Mouse (Mus musculus) forebrain, embryonic 16.5 days (tissue): ENCODE measurements around the gene Mrpl4. TPM values are rescaled to one million over a fixed set of nuclear protein-coding genes. Genes with fewer than 3 reads are reported as not detected.

Experiments used
- ATAC-seq: fragments of 200-750 bp; cut with Nextera tagmentation; 2 replicates; pipeline ENCODE4 v1.8.0; 2017; ENCODE audit warnings: mild to moderate bottlenecking, moderate library complexity
- H3K27ac ChIP-seq: fragments of 300-500 bp; sonication (generic); 2 replicates; pipeline ENCODE4 v1.5.1; 2014; ENCODE audit warnings: low read length, control low read depth
- H3K27me3 ChIP-seq: fragments of 300-500 bp; sonication (generic); replicated peaks from 2 replicates; pipeline ENCODE4 v1.6.1; 2014; ENCODE audit warnings: low read length; ENCODE audit not compliant: control insufficient read depth, insufficient read depth
- H3K36me3 ChIP-seq: fragments of 300-500 bp; sonication (generic); 2 replicates; pipeline ENCODE4 v1.6.1; 2014; ENCODE audit not compliant: control insufficient read depth, insufficient read depth
- H3K4me1 ChIP-seq: fragments of 300-500 bp; sonication (generic); replicated peaks from 2 replicates; pipeline ENCODE4 v1.6.1; 2014; ENCODE audit warnings: low read length; ENCODE audit not compliant: control insufficient read depth, insufficient read depth
- H3K4me2 ChIP-seq: fragments of 300-500 bp; sonication (generic); 2 replicates; pipeline ENCODE4 v1.6.1; 2014; ENCODE audit warnings: mild to moderate bottlenecking, low read length, control low read depth
- H3K4me3 ChIP-seq: fragments of 300-500 bp; sonication (generic); replicated peaks from 2 replicates; pipeline ENCODE4 v1.5.1; 2014; ENCODE audit warnings: mild to moderate bottlenecking, low read length, control low read depth
- H3K9ac ChIP-seq: fragments of 300-500 bp; sonication (generic); replicated peaks from 2 replicates; pipeline ENCODE4 v1.6.1; 2014; ENCODE audit warnings: low read depth, low read length, control low read depth
- H3K9me3 ChIP-seq: fragments of 300-500 bp; sonication (generic); 2 replicates; pipeline ENCODE4 v1.6.1; 2016; ENCODE audit warnings: low read length; ENCODE audit not compliant: control insufficient read depth
- WGBS: fragments of 180-500 bp; shearing (Covaris S2); extraction: QIAGEN DNeasy Blood & Tissue Kit; methylation state at CpG from one replicate; pipeline ENCODE4 v1.1.7; 2014; 5-methylcytosine and 5-hydroxymethylcytosine counted together
- polyA plus RNA-seq: library from polyadenylated mRNA; unstranded; fragments of >200 nt; fragmentation: Nextera tagmentation; extraction: Ambion mirVana; gene quantifications from 2 replicates; pipeline ENCODE4 v1.2.1, GENCODE M21; 2015

The Mrpl4 gene
- polyA plus RNA-seq, 1 experiment from 2014 or later = 113 TPM

GRCm38 (mm10) chr9:21012368-21012767 lies 9.8 kb downstream of the Mrpl4 start:
- Histone ChIP-seq H3K4me3 (no peak overlapping the region), H3K9ac (no peak overlapping the region), H3K27me3 (peaks cover 22% of the 10 kb centered on the region), H3K36me3 (peaks cover 9% of the 10 kb centered on the region), H3K4me1 (peaks cover 5% of the 10 kb centered on the region; the same call in 1 of the 2 replicates), H3K27ac (no peak overlapping the region), H3K9me3 (no peaks in the 10 kb centered on the region), H3K4me2 (no peak overlapping the region)
- ATAC-seq = no peak
- WGBS = 57% methylated on average over 1 of the region's 1 CpGs

- H3K4me3 ChIP-seq = no peak overlapping the region; the same call in 1 of the 2 replicates
These were observed 12.4 kb downstream of the Mrpl4 start for GRCm38 (mm10) chr9:21014691-21015570.

GRCm38 (mm10) chr9:21015571-21016130 lies 13.1 kb downstream of the Mrpl4 start, which contains the start of gene Icam1:
Gene Icam1 (plus strand): TSS chr9:21015985.
- Histone ChIP-seq H3K4me3 (peak within 1 kb of the TSS; percentile 19), H3K36me3 (no peaks in the 10 kb centered on the region), H3K27me3 (peaks cover 32% of the 10 kb centered on the region), H3K27ac (no peak within 1 kb of the TSS), H3K9me3 (no peaks in the 10 kb centered on the region), H3K9ac (no peak within 1 kb of the TSS), H3K4me1 (peaks cover 5% of the 10 kb centered on the region; the same call in 1 of the 2 replicates), H3K4me2 (peak within 1 kb of the TSS; percentile 33)
- under 1% methylated on average over 30 of the region's 30 CpGs for WGBS
- no peak for ATAC-seq

More at GRCm38 (mm10) chr9:21014691-21015570, 12.4 kb downstream of the Mrpl4 start:
- peak overlapping the region; percentile 33 for H3K4me2 ChIP-seq
- H3K27me3 ChIP-seq = peaks cover 32% of the 10 kb centered on the region
- peaks cover 5% of the 10 kb centered on the region; the same call in 1 of the 2 replicates for H3K4me1 ChIP-seq
- 5% methylated on average over 29 of the region's 29 CpGs for WGBS
- no peaks in the 10 kb centered on the region for H3K9me3 ChIP-seq
- ATAC-seq = no peak
- no peaks in the 10 kb centered on the region for H3K36me3 ChIP-seq
- H3K27ac ChIP-seq = no peak overlapping the region
- H3K9ac ChIP-seq = no peak overlapping the region

GRCm38 (mm10) chr9:21016331-21017176 lies 14.0 kb downstream of the Mrpl4 start:
- Histone ChIP-seq H3K9me3 (no peaks in the 10 kb centered on the region), H3K27ac (no peak overlapping the region), H3K9ac (no peak overlapping the region), H3K27me3 (peaks cover 35% of the 10 kb centered on the region), H3K4me2 (no peak overlapping the region), H3K4me1 (peaks cover 5% of the 10 kb centered on the region; the same call in 1 of the 2 replicates), H3K4me3 (no peak overlapping the region), H3K36me3 (no peaks in the 10 kb centered on the region)
- WGBS = 8% methylated on average over 17 of the region's 17 CpGs
- no peak for ATAC-seq

- no peak overlapping the region for H3K4me3 ChIP-seq
- H3K9me3 ChIP-seq = no peaks in the 10 kb centered on the region
- H3K27ac ChIP-seq = no peak overlapping the region
- no peak overlapping the region for H3K4me2 ChIP-seq
- no peaks in the 10 kb centered on the region for H3K36me3 ChIP-seq
- no peak for ATAC-seq
- H3K9ac ChIP-seq = no peak overlapping the region
- WGBS = 43% methylated on average over 4 of the region's 4 CpGs
- H3K4me1 ChIP-seq = peaks cover 5% of the 10 kb centered on the region; the same call in 1 of the 2 replicates
- peaks cover 35% of the 10 kb centered on the region for H3K27me3 ChIP-seq
These were observed 14.6 kb downstream of the Mrpl4 start for GRCm38 (mm10) chr9:21017177-21017575.

- H3K9ac ChIP-seq = no peak overlapping the region
- H3K4me1 ChIP-seq = peaks cover 5% of the 10 kb centered on the region; the same call in 1 of the 2 replicates
- H3K27me3 ChIP-seq = peaks cover 35% of the 10 kb centered on the region
- no peaks in the 10 kb centered on the region for H3K9me3 ChIP-seq
- no peaks in the 10 kb centered on the region for H3K36me3 ChIP-seq
- H3K4me3 ChIP-seq = no peak overlapping the region
- 71% methylated on average over 2 of the region's 2 CpGs for WGBS
- no peak overlapping the region for H3K27ac ChIP-seq
- no peak overlapping the region for H3K4me2 ChIP-seq
- ATAC-seq = no peak
These were observed 16.1 kb downstream of the Mrpl4 start for GRCm38 (mm10) chr9:21018600-21018999.

GRCm38 (mm10) chr9:21021363-21021762 lies 18.8 kb downstream of the Mrpl4 start:
- Histone ChIP-seq H3K36me3 (no peaks in the 10 kb centered on the region), H3K27ac (no peak overlapping the region), H3K9ac (no peak overlapping the region), H3K9me3 (no peaks in the 10 kb centered on the region), H3K4me3 (no peak overlapping the region), H3K4me2 (no peak overlapping the region), H3K27me3 (peaks cover 22% of the 10 kb centered on the region), H3K4me1 (no peaks in the 10 kb centered on the region)
- WGBS = 86% methylated on average over 3 of the region's 3 CpGs
- ATAC-seq = no peak

GRCm38 (mm10) chr9:21022288-21022687 lies 19.8 kb downstream of the Mrpl4 start:
- WGBS = 65% methylated on average over 6 of the region's 6 CpGs
- peaks cover 14% of the 10 kb centered on the region for H3K27me3 ChIP-seq
- no peaks in the 10 kb centered on the region for H3K4me1 ChIP-seq
- no peak for ATAC-seq
- no peak overlapping the region for H3K4me2 ChIP-seq
- no peaks in the 10 kb centered on the region for H3K9me3 ChIP-seq
- H3K36me3 ChIP-seq = no peaks in the 10 kb centered on the region
- H3K4me3 ChIP-seq = no peak overlapping the region
- H3K27ac ChIP-seq = no peak overlapping the region
- H3K9ac ChIP-seq = no peak overlapping the region

GRCm38 (mm10) chr9:21022726-21023125 lies 20.2 kb downstream of the Mrpl4 start:
- Histone ChIP-seq H3K4me1 (no peaks in the 10 kb centered on the region), H3K27me3 (peaks cover 11% of the 10 kb centered on the region)

More at GRCm38 (mm10) chr9:21022726-21023125, 20.2 kb downstream of the Mrpl4 start:
- no peaks in the 10 kb centered on the region for H3K9me3 ChIP-seq
- no peak overlapping the region for H3K9ac ChIP-seq
- no peak overlapping the region for H3K27ac ChIP-seq
- ATAC-seq = no peak
- H3K36me3 ChIP-seq = no peaks in the 10 kb centered on the region
- no peak overlapping the region for H3K4me3 ChIP-seq
- WGBS = 74% methylated on average over 1 of the region's 1 CpGs
- H3K4me2 ChIP-seq = no peak overlapping the region
